Mouse (Mus musculus): Measurements from ENCODE around the gene Stat5b. TPM values are rescaled to one million over a fixed set of nuclear protein-coding genes. Genes with fewer than 3 reads are reported as not detected.

Gene Stat5b
- total RNA-seq, 2 experiments from 2014 or later, result 58.3 to 111 TPM

DNA sequence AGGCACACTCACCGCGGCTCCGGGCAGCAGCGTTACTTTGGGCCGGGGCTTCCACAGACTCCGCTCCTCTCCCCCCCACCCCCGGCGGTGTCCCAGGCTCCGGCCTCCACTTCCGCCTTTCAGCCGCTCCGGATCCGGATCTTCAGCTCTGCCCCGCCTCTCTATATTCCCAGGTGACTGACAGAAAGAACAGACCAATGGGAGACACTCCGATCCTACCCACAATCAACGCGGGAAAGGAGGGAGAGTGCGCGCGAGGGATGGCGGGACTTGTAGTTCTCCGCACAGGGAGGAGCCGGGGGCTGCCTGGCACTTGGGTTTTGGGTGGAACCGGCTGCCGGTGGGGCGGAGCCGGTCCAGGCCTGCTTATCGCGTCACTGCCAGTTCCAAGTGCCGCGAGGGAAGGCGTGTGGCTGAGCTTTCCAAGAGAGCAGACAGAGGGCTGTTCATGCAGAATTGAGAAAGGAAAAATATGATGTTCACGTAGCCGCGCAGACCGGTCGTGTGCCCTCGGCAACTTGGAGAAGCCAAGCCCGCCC lies 112.4 kb downstream of the Stat5b start, which contains the start of gene Rab5c:
Rab5c (minus strand) TSS at position 150 of the 539 bp plus-strand sequence.
- peak; percentile 99 for DNase-seq

DNA sequence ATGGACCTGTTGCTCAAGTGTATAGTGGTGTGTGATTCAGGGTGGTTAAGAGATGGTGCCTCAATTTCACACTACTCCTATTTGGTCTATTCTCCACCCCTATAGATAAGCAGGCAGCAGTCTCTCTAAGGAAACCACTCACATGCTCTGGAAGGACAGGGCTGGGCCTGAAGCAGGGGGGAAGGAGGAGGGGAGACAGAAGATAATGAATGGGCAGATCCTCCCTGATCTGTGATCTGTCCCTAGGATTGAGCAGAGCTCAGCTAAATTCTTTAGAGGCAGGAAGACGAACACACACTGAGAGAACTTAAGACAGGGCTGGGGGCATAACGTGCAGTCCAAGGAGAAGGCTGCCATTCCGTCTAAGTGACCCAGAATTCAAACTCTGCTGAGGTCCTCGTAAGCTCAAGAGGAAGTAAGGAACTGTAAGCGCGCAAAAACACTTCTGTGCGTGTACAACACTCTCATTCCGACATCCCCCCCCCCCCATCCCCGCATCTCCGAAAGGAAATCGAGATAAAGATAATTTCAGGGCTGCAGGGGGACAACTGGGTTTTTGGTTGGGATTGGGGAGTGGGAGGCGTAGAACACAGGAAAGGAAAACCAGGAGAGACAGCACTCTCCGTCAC lies 113.3 kb downstream of the Stat5b start:
- no peak for DNase-seq

GRCm38 (mm10) chr11:100736746-100737080 lies 113.8 kb downstream of the Stat5b start:
- no peak for DNase-seq

DNA sequence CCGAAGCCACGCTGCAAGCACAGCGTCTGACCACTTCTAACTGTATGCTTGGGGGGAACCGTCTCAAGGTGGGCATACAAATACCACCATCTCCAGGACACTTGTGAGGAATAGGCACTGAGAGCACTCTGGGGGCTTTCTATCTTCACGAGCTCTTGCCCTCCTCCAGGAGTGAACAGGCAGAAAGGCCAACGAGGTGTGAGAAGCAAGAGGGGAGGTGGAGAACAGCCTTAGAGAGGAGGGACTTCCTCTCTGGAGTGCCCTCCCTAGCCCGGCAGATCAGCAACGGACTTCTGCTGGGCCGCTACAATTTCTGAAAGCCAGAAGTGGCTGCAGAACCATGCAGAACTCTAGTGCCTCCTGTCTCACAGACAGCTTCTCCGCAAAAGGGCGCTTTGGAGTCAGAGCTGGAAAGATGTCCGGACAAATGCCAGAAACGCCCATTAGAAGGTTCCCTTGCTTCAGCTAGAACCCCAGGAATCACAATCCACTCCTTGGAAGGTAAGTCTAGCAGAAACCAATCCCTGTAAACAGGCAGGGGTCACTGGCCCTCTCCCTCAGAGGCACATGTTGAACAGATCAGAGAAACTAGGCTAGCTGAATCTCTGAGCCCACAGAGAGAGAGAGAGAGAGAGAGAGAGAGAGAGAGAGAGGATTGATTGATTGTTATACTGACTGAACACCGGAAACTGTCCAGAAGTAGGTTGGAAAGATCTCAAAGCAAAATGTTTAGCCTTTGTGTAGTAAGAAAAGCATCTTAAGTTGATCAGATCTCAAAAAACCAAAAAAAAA lies 114.4 kb downstream of the Stat5b start:
- no peak for DNase-seq

GRCm38 (mm10) chr11:100735134-100735865 lies 115.2 kb downstream of the Stat5b start:
- no peak for DNase-seq

Other genes starting within 250 kb of the Stat5b start
- gene Nkiras2, start 231.5 kb downstream of the Stat5b start, total RNA-seq (2021), result 10 to 100 TPM; 32.9 to 43.6 TPM
- 100 to 1,000 TPM; 207 to 222 TPM for gene Dnajc7, start 230.6 kb downstream of the Stat5b start, total RNA-seq (2021)
- gene Zfp385c, start 158.3 kb downstream of the Stat5b start, total RNA-seq (2021), result under 1 TPM; 0.13 to 0.43 TPM
- 10 to 100 TPM; 39.5 to 60.6 TPM for gene Dhx58, start 146.5 kb downstream of the Stat5b start, total RNA-seq (2021)
- 10 to 100 TPM; 44.5 to 45.5 TPM for gene Kat2a, start 138.3 kb downstream of the Stat5b start, total RNA-seq (2021)
- not detected for gene Hspb9, start 136.9 kb downstream of the Stat5b start, total RNA-seq (2021)
- 100 to 1,000 TPM; 172 to 187 TPM for gene Rab5c, start 112.5 kb downstream of the Stat5b start, total RNA-seq (2021)
- gene Kcnh4, start 90.8 kb downstream of the Stat5b start, total RNA-seq (2021), result under 1 TPM; 0.10 to 0.13 TPM
- gene Hcrt, start 87.8 kb downstream of the Stat5b start, total RNA-seq (2021), result not detected
- gene Ghdc, start 79.8 kb downstream of the Stat5b start, total RNA-seq (2021), result 10 to 100 TPM; 18.8 to 25.8 TPM
- gene Stat5a, start 8.6 kb upstream of the Stat5b start, total RNA-seq (2021), result 10 to 100 TPM; 26.3 to 39.8 TPM
- gene Stat3, start 88.8 kb upstream of the Stat5b start, total RNA-seq (2021), result 100 to 1,000 TPM in 1 of 2 experiments, 10 to 100 TPM in 1; 74.2 to 109 TPM
- 100 to 1,000 TPM; 307 to 340 TPM for gene Cavin1, start 120.2 kb upstream of the Stat5b start, total RNA-seq (2021)
- gene Atp6v0a1, start 158.7 kb upstream of the Stat5b start, total RNA-seq (2021), result 100 to 1,000 TPM; 122 to 148 TPM
- 10 to 100 TPM; 36.3 to 47.0 TPM for gene Naglu, start 219.3 kb upstream of the Stat5b start, total RNA-seq (2021)
- gene Hsd17b1, start 227.7 kb upstream of the Stat5b start, total RNA-seq (2021), result 1 to 10 TPM; 1.5 to 3.3 TPM
- 100 to 1,000 TPM in 1 of 2 experiments, 10 to 100 TPM in 1; 71.3 to 111 TPM for gene Coasy, start 231.8 kb upstream of the Stat5b start, total RNA-seq (2021)
- 10 to 100 TPM; 50.1 to 63.1 TPM for gene Mlx, start 236.6 kb upstream of the Stat5b start, total RNA-seq (2021)
- gene Psmc3ip, start 244.7 kb upstream of the Stat5b start, total RNA-seq (2021), result 1 to 10 TPM; 5.8 to 6.6 TPM